Mouse (Mus musculus) adrenal gland, postnatal 10 days (tissue): ENCODE results near the gene Myef2. TPM values are rescaled to one million over a fixed set of nuclear protein-coding genes. Genes with fewer than 3 reads are reported as not detected.
"Not testable (repeated sequence)": the region's sequence is repeated elsewhere in the genome, so short reads cannot be mapped to it uniquely, and the experiment has no call there.

Experiments used
- DNase-seq: peaks from one replicate; pipeline ENCODE4 v3.0.0; 2021; ENCODE audit warnings: mixed read lengths
- long read RNA-seq, 2 experiments: library from polyadenylated mRNA; stranded (forward); transcript quantifications; one replicate each; pipeline ENCODE4 v2.0.0; 2021
- total RNA-seq, 2 experiments: library from RNA; stranded (reverse); gene quantifications; 2 replicates each; pipeline ENCODE4 v1.2.3; 2021

The Myef2 gene
- 10 to 100 TPM; 31.9 to 34.8 TPM for total RNA-seq
- long read RNA-seq, experiment 1, partial matches to known transcripts, result 5 of 36 reads
- long read RNA-seq, experiment 1, other reads (novel, unspliced or antisense), result 31 of 36 reads
- long read RNA-seq, experiment 2, partial matches to known transcripts, result 1 of 18 reads
- long read RNA-seq, experiment 2, other reads (novel, unspliced or antisense), result 17 of 18 reads

DNA sequence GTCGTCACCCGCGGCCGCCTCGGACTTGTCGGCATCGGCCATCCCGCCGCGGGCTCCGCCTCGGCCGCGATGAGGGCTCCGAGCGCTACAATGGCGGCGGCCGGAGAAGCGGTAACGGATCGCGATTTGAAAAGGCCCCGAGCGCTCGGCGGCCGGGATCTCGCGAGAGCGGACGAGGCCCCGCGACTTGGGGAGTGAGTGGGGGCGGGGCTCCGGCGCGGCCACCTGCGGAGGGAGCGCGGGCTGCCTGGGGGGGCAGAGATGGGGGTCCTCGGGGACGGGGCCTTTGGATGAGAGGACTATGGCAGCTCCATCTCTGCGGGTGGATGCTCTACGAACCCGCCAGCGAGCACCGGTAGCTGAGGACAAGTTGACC is at the start of gene Myef2:
Gene Myef2, minus strand, starts transcription at position 185 of the 376 bp plus-strand sequence.
- DNase-seq, result peak; percentile 91

DNA sequence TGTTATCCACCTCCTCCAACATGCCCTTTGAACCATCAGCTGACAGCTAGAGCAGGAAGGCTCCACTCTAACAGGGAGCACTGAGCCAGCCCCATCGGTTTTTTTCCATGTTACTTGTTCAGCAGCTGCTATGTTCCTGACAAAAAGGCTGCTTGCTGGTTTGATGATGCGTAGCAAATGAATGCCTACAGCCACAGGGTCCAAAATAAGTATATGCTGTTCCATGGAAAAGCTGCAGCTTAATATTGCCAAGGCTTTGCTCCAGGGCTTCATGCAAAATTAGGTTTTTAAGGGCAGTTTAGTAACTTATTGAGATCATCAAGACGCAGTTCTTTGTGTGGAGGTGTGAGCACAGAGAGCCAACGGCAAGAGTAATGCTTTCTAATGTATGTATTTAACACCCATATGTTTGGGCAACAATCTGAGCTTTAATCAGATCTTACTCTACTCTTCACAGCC is 38.6 kb upstream of the Myef2 start:
- no peak for DNase-seq

DNA sequence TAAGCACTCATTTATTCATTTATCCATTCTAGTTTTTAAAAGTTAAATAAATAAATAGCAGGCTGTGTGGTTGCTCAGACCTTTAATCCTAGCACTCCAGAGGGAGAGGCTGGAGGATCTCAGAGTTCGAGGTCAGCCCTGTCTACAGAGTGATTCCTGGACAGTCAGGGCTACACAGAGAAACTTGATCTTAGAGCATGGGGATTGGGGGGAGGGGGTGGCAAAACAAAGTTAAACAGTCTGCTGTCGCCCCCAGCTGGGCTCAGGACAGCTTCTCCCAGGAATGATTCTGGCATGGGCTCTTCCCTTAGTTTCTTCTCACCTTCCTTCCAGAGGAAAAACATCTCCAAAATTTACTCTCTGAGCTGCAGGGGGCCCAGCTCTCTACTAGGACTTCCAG is 32.0 kb upstream of the Myef2 start:
- DNase-seq, result no peak

DNA sequence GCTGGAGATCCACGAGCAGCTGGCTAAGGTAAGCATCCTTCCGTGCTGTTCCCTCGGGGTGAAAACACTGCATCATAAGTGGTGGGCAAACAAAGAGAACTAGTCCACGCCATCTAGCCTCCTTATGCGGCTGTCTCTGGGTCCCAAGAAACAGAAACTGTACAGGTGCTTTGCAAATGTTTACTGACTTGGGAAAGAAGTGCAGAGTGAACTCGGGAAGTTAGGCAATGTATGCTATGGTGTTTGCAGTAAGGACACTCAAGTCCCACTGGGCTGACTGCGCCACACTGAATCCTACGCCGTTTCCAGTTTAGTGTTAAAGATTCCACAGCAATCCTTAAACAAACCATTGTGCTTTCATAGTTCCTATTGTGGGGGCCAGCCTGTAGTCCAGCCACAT is 30.8 kb upstream of the Myef2 start:
- no peak for DNase-seq

DNA sequence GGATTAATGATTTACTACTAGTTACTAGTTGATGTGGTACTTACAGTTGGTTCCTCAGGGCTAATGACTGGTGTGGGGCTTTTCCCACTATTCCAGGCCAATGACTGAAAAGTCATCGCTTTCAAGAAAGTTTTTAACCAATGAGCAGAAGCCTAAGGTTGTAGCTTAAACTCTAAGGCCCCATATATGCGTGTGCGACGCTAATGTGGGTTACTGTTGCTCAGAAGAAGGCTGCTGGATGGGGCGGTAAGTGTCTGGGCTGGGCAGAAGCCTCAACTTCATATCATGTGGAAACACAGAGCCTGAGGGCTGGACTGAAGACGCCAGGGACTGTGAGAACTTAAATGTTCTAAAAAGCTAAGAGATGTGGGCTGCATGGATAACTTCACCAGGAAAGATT is 28.9 kb upstream of the Myef2 start, which contains the start of gene Slc12a1:
Gene Slc12a1, plus strand, starts transcription at position 118 of the 400 bp plus-strand sequence.
- no peak for DNase-seq

DNA sequence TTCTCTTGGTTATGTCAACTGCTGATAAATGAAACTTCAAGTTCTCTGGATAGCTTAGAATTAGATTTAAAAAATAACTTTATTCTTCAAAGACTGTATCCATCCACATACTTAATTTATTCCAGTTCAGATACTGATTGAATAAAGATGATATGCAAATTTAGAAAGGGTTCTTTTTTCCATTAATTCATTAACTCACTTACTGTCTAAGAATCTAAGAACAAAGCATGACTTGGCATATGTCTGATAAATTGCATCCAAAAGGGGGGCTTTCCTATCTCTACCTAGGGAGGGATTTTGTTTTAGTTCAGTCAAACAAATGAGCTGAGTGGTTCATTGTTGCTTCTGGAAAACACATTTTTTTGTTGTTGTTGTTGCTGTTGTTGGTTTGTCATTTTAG is 18.9 kb upstream of the Myef2 start:
- no peak for DNase-seq

DNA sequence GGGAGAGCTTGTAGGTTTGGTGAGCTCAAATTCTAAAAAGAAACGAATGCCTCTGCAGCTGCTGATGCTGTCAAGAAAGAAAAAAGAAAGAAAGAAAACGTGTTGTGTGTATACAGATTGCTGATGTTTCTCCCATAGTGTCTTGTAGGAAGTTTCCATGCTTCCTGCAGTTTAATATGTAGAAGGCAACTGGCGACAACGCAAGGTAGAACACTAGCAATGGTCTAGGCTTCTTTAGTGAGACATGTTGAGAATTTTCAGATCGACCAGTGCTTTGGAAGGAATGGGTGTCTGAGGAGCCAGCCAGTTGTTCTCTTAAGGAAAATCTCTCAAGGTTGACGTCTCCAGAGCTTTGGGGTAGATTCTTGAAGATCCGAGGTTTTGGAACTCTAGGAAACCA is 13.4 kb upstream of the Myef2 start:
- DNase-seq, result no peak

DNA sequence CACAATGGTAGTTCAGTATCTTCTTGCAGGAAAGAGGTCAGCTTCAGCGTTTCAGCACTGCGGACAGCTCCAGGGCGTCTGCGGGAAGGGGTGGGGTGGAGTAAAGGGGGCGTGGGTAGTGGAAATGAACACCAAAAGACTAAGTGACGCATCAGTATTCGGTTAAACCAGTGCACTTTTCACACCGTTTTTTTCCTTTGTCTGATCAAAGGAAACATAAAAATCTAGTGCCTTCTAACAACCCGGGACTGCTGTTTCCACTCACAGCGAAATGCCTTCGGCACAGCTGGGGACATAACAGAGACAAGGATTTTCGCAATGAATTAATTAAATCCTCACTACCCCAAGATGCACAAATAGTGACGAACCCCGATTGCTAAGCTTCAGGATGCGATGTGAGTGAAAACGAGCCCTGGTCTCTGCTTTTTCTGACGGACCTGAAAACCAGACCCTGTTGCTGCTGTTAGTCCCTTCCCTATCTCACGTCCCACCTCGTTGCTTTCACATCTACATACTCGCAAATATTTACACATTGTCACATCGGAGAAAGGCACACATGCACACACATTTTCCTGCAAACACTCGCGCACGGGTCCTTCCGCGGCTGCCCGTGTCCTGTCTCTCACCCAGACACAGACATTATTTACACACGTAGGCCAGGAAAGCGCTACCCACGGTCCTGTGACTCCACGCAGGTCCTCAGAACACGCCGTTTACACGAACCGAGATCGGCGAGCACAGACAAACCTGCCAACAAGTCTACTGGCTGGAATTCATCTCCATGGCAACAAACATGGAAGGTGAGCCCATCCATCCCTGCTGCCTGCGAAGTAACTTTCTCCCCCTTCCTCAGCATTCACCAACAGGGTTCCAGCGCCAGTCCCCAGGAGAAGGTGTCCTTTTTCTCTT is 12.7 kb upstream of the Myef2 start, which contains the start of gene Ctxn2:
Gene Ctxn2, plus strand, starts transcription at position 790 of the 909 bp plus-strand sequence.
- peak; percentile 92 for DNase-seq

DNA sequence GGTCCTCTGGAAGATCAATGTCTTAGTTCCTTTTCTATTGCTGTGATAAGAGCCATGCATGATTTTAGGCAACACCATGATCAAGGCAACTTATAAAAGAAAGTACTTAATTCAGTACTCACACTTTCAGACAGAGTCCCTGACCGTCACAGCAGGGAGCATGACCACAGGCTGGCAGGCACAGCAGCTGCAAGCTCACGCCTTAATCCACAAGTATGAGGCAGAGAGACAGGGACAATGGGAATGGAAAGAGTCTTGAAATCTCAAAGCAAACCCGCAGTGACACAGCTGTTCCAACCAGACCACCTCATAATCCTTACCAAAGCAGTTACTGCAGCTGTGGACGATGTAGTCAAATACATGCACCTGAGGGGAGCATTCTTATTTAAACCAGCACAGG is 10.7 kb upstream of the Myef2 start:
- DNase-seq, result no peak

DNA sequence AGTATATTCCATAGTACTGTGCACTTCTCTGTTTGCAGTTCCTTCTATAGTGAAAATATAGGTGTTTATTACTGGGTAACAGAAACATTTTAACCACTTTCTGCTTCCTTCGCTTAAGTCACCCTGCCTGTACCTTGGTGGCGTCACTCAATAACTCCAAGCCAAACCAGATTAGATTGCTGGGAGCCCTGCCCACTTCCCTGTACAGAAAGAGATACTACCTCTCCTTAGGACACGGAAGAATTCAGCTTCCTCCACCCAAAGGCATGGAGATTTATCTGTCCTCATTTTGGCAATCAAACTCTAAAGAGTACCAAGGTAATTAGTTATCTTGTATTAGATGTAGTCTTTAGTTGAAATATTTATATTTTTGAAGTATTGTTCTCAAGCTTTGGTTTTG is 3.3 kb upstream of the Myef2 start:
- no peak for DNase-seq

DNA sequence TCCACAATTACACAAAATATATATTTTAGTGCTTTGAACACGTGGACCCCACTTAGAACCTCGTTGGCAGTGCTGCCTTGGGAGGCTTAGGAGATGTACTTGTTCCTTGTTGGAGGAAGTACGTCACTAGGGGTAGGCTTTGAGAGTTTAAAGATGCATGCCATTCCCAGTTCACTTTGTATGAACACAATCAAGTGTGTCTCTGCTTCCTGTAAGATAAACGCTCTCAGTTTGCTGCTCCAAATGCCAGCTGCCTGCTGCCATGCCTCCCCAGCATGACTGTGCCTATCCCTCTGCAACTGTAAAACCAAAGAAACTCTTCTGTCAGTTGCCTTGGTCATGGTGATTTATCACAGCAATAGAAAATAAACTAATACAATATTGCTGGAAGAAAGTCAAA is 2.4 kb upstream of the Myef2 start:
- no peak for DNase-seq

DNA sequence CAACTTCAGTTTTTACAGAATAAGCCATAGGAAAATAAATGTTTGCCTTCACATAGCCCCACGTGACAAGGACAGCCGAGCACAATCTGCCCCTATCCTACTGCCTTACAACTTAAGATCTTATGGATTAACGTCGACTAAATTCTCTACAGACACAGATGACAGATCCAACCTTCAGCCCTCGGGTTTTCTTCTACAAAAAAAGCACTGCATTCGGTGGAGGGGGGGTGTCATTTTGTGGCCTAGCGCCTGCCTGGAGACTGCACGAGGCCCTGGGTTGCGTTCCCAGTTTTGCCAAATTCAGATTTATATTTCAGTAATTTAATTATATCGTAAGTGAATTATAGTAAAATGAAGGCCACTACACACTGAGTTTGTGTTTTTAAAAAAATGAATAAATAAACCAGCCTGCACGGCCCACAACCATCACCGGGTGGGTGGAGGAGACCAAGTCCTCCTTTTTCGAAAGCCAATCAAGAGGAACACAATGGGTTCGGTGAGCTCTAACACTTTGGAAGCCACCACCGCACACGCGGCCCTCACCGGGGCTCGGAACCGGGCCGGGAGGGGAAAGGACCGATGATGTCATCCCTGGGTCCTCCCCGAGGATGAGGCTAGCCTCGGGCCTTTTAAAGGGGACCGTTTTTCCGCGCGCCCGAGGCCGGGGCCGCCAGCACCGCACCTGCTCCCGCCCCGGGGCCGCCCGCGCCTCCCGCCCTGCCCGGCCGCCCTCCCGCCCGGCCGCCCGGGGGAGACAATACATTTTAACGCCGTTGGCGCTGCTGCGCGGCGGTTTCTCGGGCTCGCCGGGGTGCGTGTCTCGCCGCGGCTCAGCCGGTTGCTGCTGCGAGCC is 611 bp downstream of the Myef2 start:
- DNase-seq, result peak; percentile 71

DNA sequence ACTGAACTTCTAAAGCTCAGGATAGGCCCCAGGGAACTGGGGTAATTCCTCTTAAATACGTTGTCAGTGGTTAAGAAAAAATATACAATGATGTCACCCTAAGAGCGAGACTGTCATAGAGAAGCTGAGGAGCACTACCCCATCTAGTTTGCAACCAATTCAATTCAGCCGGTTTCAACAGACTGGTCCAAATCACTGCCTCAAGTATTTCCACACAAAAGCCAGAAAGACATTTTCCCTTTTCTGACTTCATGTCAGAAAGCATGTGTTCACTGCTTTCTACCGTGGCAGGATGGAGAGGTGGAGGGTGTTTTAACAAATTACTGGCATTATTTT is 1.2 kb downstream of the Myef2 start:
- DNase-seq, result no peak

DNA sequence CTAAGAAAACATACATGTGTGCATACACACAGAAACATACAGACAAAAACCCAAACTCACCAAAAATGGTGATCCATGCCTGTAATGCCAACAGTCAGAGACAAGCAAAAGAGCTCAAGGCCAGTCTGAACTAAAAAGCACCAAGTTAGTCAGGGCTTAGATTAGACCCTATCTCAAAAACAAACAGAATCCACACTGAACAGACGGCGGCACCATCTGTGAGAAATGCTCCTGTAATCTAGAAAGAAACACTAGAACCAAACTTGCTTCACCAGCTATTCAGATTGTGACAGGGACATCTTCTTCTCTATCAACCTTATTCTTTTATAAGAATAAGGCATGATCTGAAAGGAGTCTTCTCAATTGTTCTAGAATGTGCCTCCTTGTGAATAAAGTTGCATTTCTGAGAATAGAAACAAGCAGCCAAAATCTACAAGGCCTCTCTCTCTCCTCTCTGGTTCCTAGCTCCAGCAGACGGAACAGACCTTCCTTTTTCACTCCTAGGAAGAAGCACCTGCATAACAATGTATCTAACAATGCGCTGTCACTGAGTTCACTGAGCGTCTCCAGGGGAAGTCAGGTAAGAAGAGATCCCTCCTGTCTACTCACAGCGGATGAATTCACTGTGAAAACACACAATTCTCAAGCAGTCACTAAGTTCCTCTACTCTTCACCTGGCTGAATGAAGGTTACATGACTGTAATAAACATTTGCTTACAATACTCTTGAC is 3.9 kb downstream of the Myef2 start:
- no peak for DNase-seq

DNA sequence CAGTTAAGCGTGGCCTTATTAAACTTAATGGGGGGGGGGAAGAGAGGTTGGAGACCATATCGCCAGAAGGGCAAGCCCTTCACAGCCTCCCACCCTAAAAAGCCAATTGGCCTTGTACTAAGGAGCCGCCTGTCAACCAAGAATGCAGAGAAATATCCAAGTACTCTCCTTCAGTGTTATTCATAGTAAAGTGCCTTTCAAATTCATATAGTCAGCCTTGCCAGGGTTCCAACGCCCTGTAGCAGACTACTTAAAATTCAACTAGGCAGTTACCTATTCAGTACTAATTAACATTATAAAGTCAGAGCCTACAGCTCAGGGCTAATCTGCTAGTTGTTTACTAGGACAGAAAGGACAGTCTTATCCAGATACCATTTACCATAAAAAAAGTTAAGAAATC is 16.9 kb downstream of the Myef2 start:
- not testable (repeated sequence) for DNase-seq

DNA sequence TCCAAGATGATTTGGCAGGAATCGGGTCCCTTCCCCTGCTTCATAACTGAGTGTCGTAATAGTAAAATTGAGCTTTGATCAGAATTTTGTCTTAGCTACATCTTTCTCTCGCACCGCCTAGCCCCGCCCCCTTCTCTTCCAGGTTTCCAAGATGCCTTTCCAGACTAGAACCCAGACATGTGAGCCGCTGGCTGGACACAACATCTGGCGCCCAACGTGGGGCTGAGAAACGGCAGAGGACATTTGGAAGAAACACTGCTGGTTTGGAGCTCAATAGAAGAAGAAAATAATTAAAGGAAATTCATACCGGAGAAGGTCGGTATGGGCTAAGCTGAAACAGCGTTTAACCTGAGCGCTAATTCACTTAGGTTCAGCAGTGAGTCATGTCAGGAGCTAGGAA is 19.0 kb downstream of the Myef2 start:
- DNase-seq, result not testable (repeated sequence)

DNA sequence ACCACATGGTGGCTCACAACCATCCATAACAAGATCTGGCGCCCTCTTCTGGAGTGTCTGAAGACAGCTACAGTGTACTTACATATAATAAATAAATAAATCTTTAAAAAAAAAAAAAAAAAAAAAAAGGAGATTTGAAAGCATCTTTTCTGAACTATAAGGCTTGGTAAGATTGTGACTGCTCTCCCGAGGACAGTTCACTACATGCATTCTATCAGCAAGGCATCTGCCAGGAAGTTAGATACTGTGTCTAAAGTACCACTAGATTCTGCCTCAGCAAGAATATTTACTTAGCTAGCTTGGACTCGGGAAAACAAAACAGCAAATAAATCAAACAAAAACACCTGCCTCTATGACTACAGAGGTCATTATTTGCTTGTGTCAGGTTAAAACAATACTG is 31.3 kb downstream of the Myef2 start:
- DNase-seq, result not testable (repeated sequence)

DNA sequence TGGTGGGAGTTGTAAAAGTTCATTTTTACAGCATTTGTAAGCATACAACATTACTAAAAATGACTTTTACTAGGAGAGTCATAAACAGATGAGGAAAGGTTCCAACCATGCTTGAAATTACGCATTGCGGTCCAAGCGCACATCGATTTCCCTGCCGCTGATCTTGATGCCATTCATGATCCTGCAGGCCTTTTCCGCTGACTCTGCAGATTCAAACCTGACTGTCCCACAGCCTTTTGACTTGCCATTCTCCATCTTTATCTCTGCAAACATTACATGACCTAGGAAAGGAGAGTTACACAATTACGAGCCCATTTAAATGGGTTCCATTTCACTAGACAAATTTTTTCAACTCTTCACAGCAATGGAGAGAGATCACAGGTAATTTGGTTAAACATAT is 34.7 kb downstream of the Myef2 start:
- no peak for DNase-seq

DNA sequence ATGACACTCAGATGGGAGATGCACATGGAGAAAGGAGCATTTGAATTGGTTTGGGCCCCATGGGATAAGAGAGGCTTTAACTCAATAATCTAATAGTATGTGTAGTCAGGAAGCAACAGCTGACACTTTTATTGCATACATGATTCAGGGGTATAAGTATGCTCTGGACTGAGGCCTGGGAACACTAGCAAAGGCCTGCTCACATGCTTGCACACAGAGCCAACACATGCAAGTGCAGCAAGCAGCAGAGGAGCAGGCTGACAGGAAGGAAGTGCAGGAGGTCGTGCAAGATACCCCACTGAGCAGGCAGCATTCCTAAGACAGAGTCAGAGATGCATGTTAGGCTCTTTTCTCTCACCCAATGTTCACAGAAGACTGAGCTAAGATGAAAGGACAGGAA is 39.6 kb downstream of the Myef2 start:
- DNase-seq, result no peak

DNA sequence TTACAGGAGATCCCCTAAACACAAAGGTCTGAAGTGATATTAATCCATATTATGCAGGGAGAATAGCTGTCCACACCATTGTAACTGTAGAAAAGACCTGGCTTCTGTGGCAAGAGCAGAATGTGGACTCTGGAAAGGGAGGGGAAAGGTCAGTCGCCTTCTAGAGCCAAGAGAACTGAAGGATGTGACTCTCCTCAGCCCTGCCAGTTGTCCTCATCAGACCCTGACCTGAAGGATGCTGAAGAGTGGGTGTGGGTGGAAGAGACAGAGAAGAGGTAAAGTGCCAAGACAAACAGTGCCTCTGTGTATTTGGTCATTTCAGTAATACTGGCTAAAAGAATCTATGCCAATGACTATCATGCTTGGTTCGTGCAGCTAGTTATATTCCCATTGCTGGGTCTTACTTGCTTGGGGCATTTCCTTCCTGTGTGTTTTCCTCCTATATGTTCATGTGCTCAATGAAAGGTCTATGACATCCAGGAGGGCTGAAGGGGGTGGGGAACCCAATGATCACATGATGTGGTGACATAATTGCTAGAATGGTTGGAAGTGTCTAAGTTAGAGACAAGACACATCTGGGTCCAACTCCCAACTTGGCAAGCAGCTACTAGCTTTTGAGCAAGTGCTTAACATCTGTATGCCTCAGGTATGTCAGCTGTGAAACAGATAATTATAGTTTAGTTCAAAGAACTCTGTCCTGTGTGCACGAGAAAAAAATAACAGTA is 50.2 kb downstream of the Myef2 start:
- no peak for DNase-seq

DNA sequence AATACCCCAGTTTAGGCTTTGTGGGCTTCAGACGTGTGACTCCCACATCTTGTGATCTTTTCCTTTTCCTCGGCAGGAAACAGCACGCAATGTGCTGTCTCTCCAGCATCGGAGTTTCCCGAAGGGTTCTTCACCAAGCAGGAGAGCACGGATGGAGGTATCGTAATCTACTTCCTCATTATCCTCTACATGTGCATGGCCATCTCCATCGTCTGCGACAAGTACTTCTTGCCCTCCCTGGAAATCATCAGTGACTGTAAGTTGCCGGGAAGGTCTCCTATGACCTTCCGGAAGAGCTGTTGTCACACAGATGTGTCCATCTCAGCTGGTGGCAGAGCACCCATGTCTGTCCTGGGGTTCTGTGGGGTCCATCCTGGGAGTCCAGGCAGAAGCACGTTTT is 54.8 kb downstream of the Myef2 start:
- no peak for DNase-seq
